Mouse (Mus musculus): Measurements from ENCODE around the gene Slc25a47. TPM values are rescaled to one million over a fixed set of nuclear protein-coding genes. Genes with fewer than 3 reads are reported as not detected.
A peak's percentile ranks its signal among the peaks of the same experiment; 100 is the strongest.

Gene Slc25a47
- 26.1 and 28.2 TPM in 2 replicates for polyA plus RNA-seq (2012; rRNA removed)

DNA sequence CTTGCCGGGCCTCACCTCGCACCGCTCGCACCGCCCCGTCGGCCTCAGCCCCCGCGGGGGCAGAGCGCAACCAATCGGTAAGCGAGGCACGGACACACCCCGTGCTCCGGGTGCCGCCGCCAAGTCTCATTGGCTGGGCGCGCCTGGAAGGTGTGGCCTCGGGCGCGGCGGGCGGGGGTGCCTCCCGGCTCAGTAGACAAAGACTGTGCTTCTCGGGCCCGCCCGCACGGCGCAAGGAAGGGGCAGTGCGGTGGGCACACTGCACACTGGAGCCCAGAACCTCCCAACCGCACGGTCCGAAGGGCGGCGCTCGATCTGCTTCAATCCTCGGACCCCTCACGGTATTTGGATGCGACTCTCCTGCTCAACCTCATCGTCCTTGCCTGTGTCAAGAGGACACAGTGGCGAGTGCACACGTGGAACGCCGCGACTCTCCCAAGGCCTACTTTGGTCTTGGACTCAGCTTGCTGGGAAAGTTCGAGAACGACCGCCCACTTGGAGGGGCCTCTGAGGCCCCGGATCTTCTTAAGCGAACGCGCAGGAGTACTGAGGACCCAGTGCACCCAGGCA lies at the start of gene Slc25a47, which contains the start of gene Slc25a29:
Gene Slc25a47, plus strand, starts transcription at position 207 of the 570 bp plus-strand sequence.
Gene Slc25a29, minus strand, starts transcription at position 44 of the 570 bp plus-strand sequence.
- Histone ChIP-seq H3K4me1 (replicated peaks; ENCODE audit: control insufficient read depth, insufficient read depth, low read length) (peaks cover 25% of the 10 kb centered on the region), H3K4me3 (ENCODE audit: control insufficient read depth, insufficient read depth, low read length) (peak within 1 kb of the TSS; percentile 76), H3K27me3 (ENCODE audit: control insufficient read depth, insufficient read depth, low read length) (no peaks in the 10 kb centered on the region), H3K36me3 (ENCODE audit: control insufficient read depth, insufficient read depth, low read length) (no peaks in the 10 kb centered on the region), H3K27ac (ENCODE audit: control insufficient read depth, insufficient read depth, low read length) (no peak within 1 kb of the TSS)
- WGBS = under 1% methylated on average over 53 of the region's 53 CpGs
- peak; percentile 95 for DNase-seq
- TF ChIP-seq CTCF (IDR thresholded peaks at IDR 0.05; ENCODE audit: borderline replicate concordance, control insufficient read depth, extremely low read depth, insufficient read depth, low read length, poor library complexity) (0 out of 2 replicates have a peak, but pooled peaks have one; percentile 32), POLR2A (IDR thresholded peaks at IDR 0.05; ENCODE audit: control insufficient read depth, extremely low read depth, insufficient read depth, low read length, poor library complexity) (0 out of 2 replicates have a peak, but pooled peaks have one; percentile 7)

DNA sequence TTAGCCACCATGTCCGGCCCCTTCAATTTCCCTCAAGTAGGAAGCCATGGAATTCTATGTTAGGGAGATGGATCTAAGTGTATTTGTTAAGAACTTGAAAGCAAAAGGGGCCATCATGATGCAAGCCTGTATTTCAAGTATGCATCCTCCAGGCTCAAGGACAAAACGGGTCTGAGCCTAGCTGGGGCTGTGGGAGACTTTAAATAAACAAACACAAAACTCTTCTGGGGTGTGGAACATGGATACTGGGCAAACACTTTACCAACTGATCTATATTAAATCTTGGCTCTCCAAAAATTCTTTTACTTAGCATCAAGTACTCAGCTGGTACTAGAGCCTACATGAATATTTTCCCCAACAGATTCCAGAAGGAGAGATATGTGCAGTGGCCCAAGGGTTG lies 48.5 kb upstream of the Slc25a47 start:
- H3K4me3 ChIP-seq (ENCODE audit: control insufficient read depth, insufficient read depth, low read length) = no peak overlapping the region
- H3K4me1 ChIP-seq (replicated peaks; ENCODE audit: control insufficient read depth, insufficient read depth, low read length) = peaks cover 8% of the 10 kb centered on the region
- H3K36me3 ChIP-seq (ENCODE audit: control insufficient read depth, insufficient read depth, low read length) = no peaks in the 10 kb centered on the region
- WGBS = 96% methylated on average over 2 of the region's 2 CpGs
- no peak for TF ChIP-seq CTCF (IDR thresholded peaks at IDR 0.05; ENCODE audit: borderline replicate concordance, control insufficient read depth, extremely low read depth, insufficient read depth, low read length, poor library complexity)
- TF ChIP-seq POLR2A (IDR thresholded peaks at IDR 0.05; ENCODE audit: control insufficient read depth, extremely low read depth, insufficient read depth, low read length, poor library complexity) = no peak
- no peaks in the 10 kb centered on the region for H3K27me3 ChIP-seq (ENCODE audit: control insufficient read depth, insufficient read depth, low read length)
- no peak for DNase-seq
- no peak overlapping the region for H3K27ac ChIP-seq (ENCODE audit: control insufficient read depth, insufficient read depth, low read length)

DNA sequence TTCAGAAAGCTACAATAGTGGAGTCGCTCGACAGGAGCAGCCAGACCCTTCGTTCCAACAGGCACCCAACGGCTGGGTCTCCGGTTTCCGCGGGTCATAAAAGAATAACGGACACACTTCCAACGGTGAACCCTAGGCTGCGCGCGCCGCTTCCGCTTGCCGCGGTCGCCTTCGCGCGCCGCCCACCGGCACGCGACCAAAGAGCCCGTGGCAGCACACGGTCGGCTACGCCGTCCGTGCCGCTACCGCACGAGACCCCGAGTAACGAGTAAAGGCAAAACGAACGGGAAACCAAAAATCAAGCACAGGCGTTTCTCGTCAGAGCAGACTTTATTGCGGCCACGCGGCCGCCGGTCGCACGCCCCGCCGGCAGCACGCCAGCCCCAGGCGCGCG lies 43.7 kb upstream of the Slc25a47 start:
- H3K4me1 ChIP-seq (replicated peaks; ENCODE audit: control insufficient read depth, insufficient read depth, low read length) = 0 out of 2 replicates have a peak, but pooled peaks cover 2% of the 10 kb centered on the region
- H3K4me3 ChIP-seq (ENCODE audit: control insufficient read depth, insufficient read depth, low read length) = peak overlapping the region; percentile 68
- TF ChIP-seq CTCF (IDR thresholded peaks at IDR 0.05; ENCODE audit: borderline replicate concordance, control insufficient read depth, extremely low read depth, insufficient read depth, low read length, poor library complexity) (peak; percentile 31; the same call in 1 of the 2 replicates), POLR2A (IDR thresholded peaks at IDR 0.05; ENCODE audit: control insufficient read depth, extremely low read depth, insufficient read depth, low read length, poor library complexity) (peak; percentile 58; the same call in 1 of the 2 replicates)

DNA sequence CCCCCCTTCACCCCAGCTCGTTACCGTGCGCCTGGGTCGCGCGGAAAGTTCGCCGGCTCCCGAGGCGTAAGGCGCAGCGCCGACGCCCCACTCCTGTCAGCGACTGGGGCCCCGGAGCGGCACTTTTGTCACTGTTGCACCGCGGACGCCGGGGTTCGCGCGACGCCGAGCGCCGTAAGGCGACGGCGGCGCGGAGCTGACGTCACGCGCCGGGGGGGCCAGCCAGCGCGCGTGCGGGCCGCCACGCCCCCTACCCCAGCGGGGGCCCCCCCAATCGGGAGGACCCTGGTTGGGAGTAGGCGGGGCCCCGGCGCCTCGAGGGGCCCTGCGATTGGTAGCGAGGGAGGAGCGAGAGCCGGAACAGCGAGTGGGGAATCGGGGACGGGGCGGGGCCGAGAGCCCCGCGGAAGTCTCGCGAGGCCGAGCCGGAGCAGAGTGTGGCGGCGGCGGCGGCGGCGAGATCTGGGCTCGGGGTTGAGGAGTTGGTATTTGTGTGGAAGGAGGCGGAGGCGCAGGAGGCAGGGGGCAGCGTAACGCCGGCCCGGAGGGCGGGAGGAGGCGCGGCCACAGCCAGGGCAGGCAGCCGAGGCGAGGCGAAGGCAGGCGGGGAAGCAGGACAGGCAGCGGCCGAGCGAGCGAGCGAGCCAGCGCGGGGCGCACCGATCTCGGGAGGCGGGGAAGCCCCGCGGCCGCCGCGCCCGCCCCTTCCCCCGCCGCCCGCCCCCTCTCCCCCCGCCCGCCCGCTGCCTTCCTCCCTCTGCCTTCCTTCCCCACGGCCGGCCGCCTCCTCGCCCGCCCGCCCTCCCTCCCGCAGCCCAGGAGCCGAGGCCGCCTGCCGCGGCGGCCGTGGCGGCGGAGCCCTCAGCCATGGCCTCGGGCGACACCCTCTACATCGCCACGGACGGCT lies 43.0 kb upstream of the Slc25a47 start, which contains the start of gene Yy1:
Gene Yy1, plus strand, starts transcription at position 428 of the 907 bp plus-strand sequence.
- Histone ChIP-seq H3K4me1 (replicated peaks; ENCODE audit: control insufficient read depth, insufficient read depth, low read length) (0 out of 2 replicates have a peak, but pooled peaks cover 2% of the 10 kb centered on the region), H3K27ac (ENCODE audit: control insufficient read depth, insufficient read depth, low read length) (peak within 1 kb of the TSS; percentile 88), H3K36me3 (ENCODE audit: control insufficient read depth, insufficient read depth, low read length) (no peaks in the 10 kb centered on the region), H3K4me3 (ENCODE audit: control insufficient read depth, insufficient read depth, low read length) (peak within 1 kb of the TSS; percentile 91), H3K27me3 (ENCODE audit: control insufficient read depth, insufficient read depth, low read length) (no peaks in the 10 kb centered on the region)
- under 1% methylated on average over 96 of the region's 127 CpGs for WGBS
- TF ChIP-seq POLR2A (IDR thresholded peaks at IDR 0.05; ENCODE audit: control insufficient read depth, extremely low read depth, insufficient read depth, low read length, poor library complexity) = peak; percentile 94
- TF ChIP-seq CTCF (IDR thresholded peaks at IDR 0.05; ENCODE audit: borderline replicate concordance, control insufficient read depth, extremely low read depth, insufficient read depth, low read length, poor library complexity) = peak; percentile 67
- peak; percentile 99 for DNase-seq

More for the DNA sequence above, 43.7 kb upstream of the Slc25a47 start:
- Histone ChIP-seq H3K36me3 (ENCODE audit: control insufficient read depth, insufficient read depth, low read length) (no peaks in the 10 kb centered on the region), H3K27ac (ENCODE audit: control insufficient read depth, insufficient read depth, low read length) (peak overlapping the region; percentile 82), H3K27me3 (ENCODE audit: control insufficient read depth, insufficient read depth, low read length) (no peaks in the 10 kb centered on the region)
- under 1% methylated on average over 52 of the region's 52 CpGs for WGBS
- peak; percentile 82 for DNase-seq

DNA sequence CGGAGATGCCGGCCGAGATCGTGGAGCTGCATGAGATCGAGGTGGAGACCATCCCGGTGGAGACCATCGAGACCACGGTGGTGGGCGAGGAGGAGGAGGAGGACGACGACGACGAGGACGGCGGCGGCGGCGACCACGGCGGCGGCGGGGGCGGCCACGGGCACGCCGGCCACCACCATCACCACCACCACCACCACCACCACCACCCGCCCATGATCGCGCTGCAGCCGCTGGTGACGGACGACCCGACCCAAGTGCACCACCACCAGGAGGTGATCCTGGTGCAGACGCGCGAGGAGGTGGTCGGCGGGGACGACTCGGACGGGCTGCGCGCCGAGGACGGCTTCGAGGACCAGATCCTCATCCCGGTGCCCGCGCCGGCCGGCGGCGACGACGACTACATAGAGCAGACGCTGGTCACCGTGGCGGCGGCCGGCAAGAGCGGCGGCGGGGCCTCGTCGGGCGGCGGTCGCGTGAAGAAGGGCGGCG lies 42.3 kb upstream of the Slc25a47 start:
- Histone ChIP-seq H3K36me3 (ENCODE audit: control insufficient read depth, insufficient read depth, low read length) (no peaks in the 10 kb centered on the region), H3K4me1 (replicated peaks; ENCODE audit: control insufficient read depth, insufficient read depth, low read length) (0 out of 2 replicates have a peak, but pooled peaks cover 2% of the 10 kb centered on the region), H3K4me3 (ENCODE audit: control insufficient read depth, insufficient read depth, low read length) (peak overlapping the region; percentile 91), H3K27me3 (ENCODE audit: control insufficient read depth, insufficient read depth, low read length) (no peaks in the 10 kb centered on the region), H3K27ac (ENCODE audit: control insufficient read depth, insufficient read depth, low read length) (peak overlapping the region; percentile 76)
- TF ChIP-seq CTCF (IDR thresholded peaks at IDR 0.05; ENCODE audit: borderline replicate concordance, control insufficient read depth, extremely low read depth, insufficient read depth, low read length, poor library complexity) (no peak), POLR2A (IDR thresholded peaks at IDR 0.05; ENCODE audit: control insufficient read depth, extremely low read depth, insufficient read depth, low read length, poor library complexity) (no peak)
- peak; percentile 43 for DNase-seq
- under 1% methylated on average over 70 of the region's 71 CpGs for WGBS

Data from thymus, adult 2 months (tissue).